22 mouse cellular contexts compared by ENCODE assay signal in the genomic region with DNA sequence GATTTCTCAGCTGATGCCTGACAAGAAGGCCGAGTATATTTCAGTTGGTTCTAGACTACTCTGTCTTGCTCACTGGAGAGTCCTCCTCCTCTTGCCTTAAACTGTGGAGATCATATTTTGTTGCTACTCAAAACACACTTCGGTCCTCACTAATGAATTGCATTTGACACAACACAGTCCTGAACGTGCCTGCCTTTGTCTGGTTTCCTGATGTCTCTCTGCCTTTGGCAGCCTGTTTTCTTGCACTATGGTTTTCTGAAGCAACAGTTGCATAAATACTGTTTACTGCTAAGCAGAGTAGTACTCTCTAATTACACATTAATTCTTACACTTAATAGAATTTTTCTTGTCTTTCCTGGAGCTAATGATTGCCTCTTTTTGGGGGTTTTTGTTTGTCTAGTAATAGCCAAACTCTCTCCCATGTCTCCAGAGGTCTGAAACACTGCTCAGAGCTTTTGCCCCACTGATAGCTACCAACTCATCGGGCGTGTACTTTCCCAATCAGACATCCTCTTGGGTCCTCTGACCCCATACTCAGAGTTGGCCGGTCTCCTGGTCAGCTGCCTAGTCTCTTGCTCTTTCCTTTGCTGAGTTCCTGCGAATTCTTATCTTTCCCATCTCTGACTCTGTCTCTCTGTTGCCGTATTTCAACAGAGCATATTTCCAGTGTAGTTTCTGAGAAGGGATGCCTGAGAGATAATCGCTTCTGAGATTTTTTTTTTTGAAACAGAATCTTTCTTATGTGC. TPM values are rescaled to one million over a fixed set of nuclear protein-coding genes. Genes with fewer than 3 reads are reported as not detected.
A peak's percentile ranks its signal among the peaks of the same experiment; 100 is the strongest.
DNase-seq lines count a peak whose midpoint lies in the region; ATAC-seq and TF ChIP-seq lines count a peak whose summit lies in the region.
"Had no signal": no experiment of that assay in that cellular context is flagged by ENCODE, and none has a peak within 500 bp of the region (broad histone marks: within the 10 kb centered on the region; RNA-seq: fewer than 3 reads in every experiment).

No protein-coding gene starts in this region.

- no peak overlapping the region for H3K27ac ChIP-seq in liver, adult 2 months (replicated peaks; ENCODE audit: insufficient read depth, low read depth, low read length)
- H3K27ac ChIP-seq in liver, embryonic 11.5 days (ENCODE audit: low read depth, low read length), result no peak overlapping the region
- H3K27ac ChIP-seq in lung, postnatal 0 days (ENCODE audit: low read length), result no peak overlapping the region
- H3K27ac ChIP-seq in embryonic facial prominence, embryonic 10.5 days (replicated peaks), result no peak overlapping the region
- H3K27ac ChIP-seq: embryonic facial prominence, embryonic 12.5 days; forebrain, embryonic 13.5 days; forebrain, embryonic 15.5 days had no signal

- peak; percentile 49 for DNase-seq in liver, adult 2 months (ENCODE audit: extremely low read depth, low read depth, low spot score)
- no peak for DNase-seq in liver, embryonic 11.5 days (ENCODE audit: low spot score)
- peak; percentile 79 for DNase-seq in lung, postnatal 0 days (ENCODE audit: low spot score)
- DNase-seq in lung, postnatal 25 days (ENCODE audit: low spot score), result no peak
- DNase-seq in adipocyte (ENCODE audit: low spot score), result peak; percentile 94
- no peak for DNase-seq in embryonic facial prominence, embryonic 10.5 days (ENCODE audit: low spot score)
- DNase-seq: cerebellum, adult 11 months; cerebellum, adult 18-20 months; cerebellum, adult 8-10 months; cerebellum, adult 9-11 months; cerebellum, postnatal 14 days; cerebellum, postnatal 36 days; embryo, embryonic 11 days; forebrain, postnatal 0 days had no signal

- no peak for TF ChIP-seq POLR2A in liver, adult 2 months (IDR thresholded peaks at IDR 0.05; ENCODE audit: extremely low read depth, insufficient read depth, low read length)

- no peak for TF ChIP-seq CTCF in liver, adult 2 months (IDR thresholded peaks at IDR 0.05; ENCODE audit: low read depth, low read length)
- no peak for TF ChIP-seq CTCF in lung, postnatal 0 days (IDR thresholded peaks at IDR 0.05)

- H3K9me3 ChIP-seq in liver, embryonic 11.5 days (ENCODE audit: control insufficient read depth, low read length), result no peaks in the 10 kb centered on the region
- H3K9me3 ChIP-seq in lung, postnatal 0 days (ENCODE audit: low read length), result no peaks in the 10 kb centered on the region
- no peaks in the 10 kb centered on the region for H3K9me3 ChIP-seq in embryonic facial prominence, embryonic 10.5 days
- H3K9me3 ChIP-seq: embryonic facial prominence, embryonic 12.5 days; forebrain, embryonic 13.5 days; forebrain, embryonic 15.5 days had no signal

- H3K9ac ChIP-seq in liver, adult 2 months (ENCODE audit: low read depth, low read length), result no peak overlapping the region
- no peak overlapping the region for H3K9ac ChIP-seq in liver, embryonic 11.5 days (ENCODE audit: low read depth, low read length)
- H3K9ac ChIP-seq in lung, postnatal 0 days (replicated peaks; ENCODE audit: low read depth), result no peak overlapping the region
- H3K9ac ChIP-seq: embryonic facial prominence, embryonic 12.5 days; forebrain, embryonic 13.5 days; forebrain, embryonic 15.5 days; forebrain, postnatal 0 days had no signal

- ATAC-seq in liver, embryonic 11.5 days (replicated peaks; ENCODE audit: low FRiP score), result no peak
- peak; percentile 80 for ATAC-seq in lung, postnatal 0 days
- ATAC-seq: activated CD4-positive, CD25-positive, alpha-beta regulatory T cell, adult 4 months; forebrain, embryonic 13.5 days; forebrain, embryonic 15.5 days; forebrain, postnatal 0 days; Patski had no signal

- peaks cover 4% of the 10 kb centered on the region for H3K4me1 ChIP-seq in liver, adult 2 months (ENCODE audit: control insufficient read depth, insufficient read depth, low read length)
- no peaks in the 10 kb centered on the region for H3K4me1 ChIP-seq in liver, embryonic 11.5 days (replicated peaks; ENCODE audit: control insufficient read depth, insufficient read depth, low read length)
- H3K4me1 ChIP-seq in lung, postnatal 0 days (ENCODE audit: insufficient read depth, low read depth, low read length), result no peaks in the 10 kb centered on the region
- no peaks in the 10 kb centered on the region for H3K4me1 ChIP-seq in embryonic facial prominence, embryonic 10.5 days
- H3K4me1 ChIP-seq: embryonic facial prominence, embryonic 12.5 days had no signal

- no peaks in the 10 kb centered on the region for H3K36me3 ChIP-seq in liver, adult 2 months (ENCODE audit: control insufficient read depth, insufficient read depth, low read length)
- no peaks in the 10 kb centered on the region for H3K36me3 ChIP-seq in liver, embryonic 11.5 days (ENCODE audit: control insufficient read depth, insufficient read depth, low read length)
- H3K36me3 ChIP-seq in lung, postnatal 0 days (ENCODE audit: insufficient read depth, low read length), result no peaks in the 10 kb centered on the region
- no peaks in the 10 kb centered on the region for H3K36me3 ChIP-seq in embryonic facial prominence, embryonic 10.5 days (replicated peaks)
- H3K36me3 ChIP-seq: embryonic facial prominence, embryonic 12.5 days; forebrain, embryonic 15.5 days had no signal

- H3K27me3 ChIP-seq in liver, adult 2 months (ENCODE audit: control insufficient read depth, insufficient read depth, low read length), result no peaks in the 10 kb centered on the region
- no peaks in the 10 kb centered on the region for H3K27me3 ChIP-seq in liver, embryonic 11.5 days (replicated peaks; ENCODE audit: control insufficient read depth, insufficient read depth, low read length)
- H3K27me3 ChIP-seq in lung, postnatal 0 days (replicated peaks; ENCODE audit: insufficient read depth, low read length), result no peaks in the 10 kb centered on the region
- no peaks in the 10 kb centered on the region for H3K27me3 ChIP-seq in embryonic facial prominence, embryonic 10.5 days (replicated peaks; ENCODE audit: low read depth, poor library complexity, severe bottlenecking)
- H3K27me3 ChIP-seq: embryonic facial prominence, embryonic 12.5 days; forebrain, embryonic 13.5 days; forebrain, embryonic 15.5 days; Patski had no signal

- H3K4me2 ChIP-seq in liver, embryonic 11.5 days, result no peak overlapping the region
- no peak overlapping the region for H3K4me2 ChIP-seq in lung, postnatal 0 days (replicated peaks; ENCODE audit: low read depth, low read length)
- H3K4me2 ChIP-seq: embryonic facial prominence, embryonic 12.5 days; forebrain, embryonic 13.5 days; forebrain, embryonic 15.5 days had no signal

- no peaks in the 10 kb centered on the region for H3K79me2 ChIP-seq in liver, adult 2 months (ENCODE audit: control insufficient read depth, insufficient read depth, low read length)

- WGBS in liver, adult 2 months, result 48% methylated on average over 9 of the region's 9 CpGs
- 73% methylated on average over 9 of the region's 9 CpGs for WGBS in liver, embryonic 11.5 days
- WGBS in lung, postnatal 0 days, result 64% methylated on average over 9 of the region's 9 CpGs
- 83% methylated on average over 9 of the region's 9 CpGs for WGBS in embryonic facial prominence, embryonic 10.5 days

- H3K4me3 ChIP-seq in liver, adult 2 months (ENCODE audit: insufficient read depth, low read depth, low read length), result no peak overlapping the region
- no peak overlapping the region for H3K4me3 ChIP-seq in liver, embryonic 11.5 days (ENCODE audit: low read depth, low read length)
- H3K4me3 ChIP-seq in lung, postnatal 0 days (ENCODE audit: low read depth, low read length), result no peak overlapping the region
- no peak overlapping the region for H3K4me3 ChIP-seq in embryonic facial prominence, embryonic 10.5 days
- H3K4me3 ChIP-seq: embryonic facial prominence, embryonic 12.5 days; forebrain, embryonic 13.5 days; forebrain, embryonic 15.5 days had no signal

- TF ChIP-seq EP300 in lung, postnatal 0 days (IDR thresholded peaks at IDR 0.05), result no peak

RNA-seq across cellular contexts. Expression of a gene that starts 18.4 kb away (rescaled TPM):
- total RNA-seq in liver, adult 2 months (2014; rRNA removed), result 38.2 and 125 TPM in 2 replicates
- 1.6 and 3.9 TPM in 2 replicates for polyA plus RNA-seq in liver, adult 2 months (2012; rRNA removed)
- polyA plus RNA-seq in liver, embryonic 11.5 days (2014; fragmentation: Nextera tagmentation; extraction: Ambion mirVana), result 0.94 and 1.3 TPM in 2 replicates
- 3.8 and 8.4 TPM in 2 replicates for polyA plus RNA-seq in lung, postnatal 0 days (2015; fragmentation: Nextera tagmentation; extraction: Ambion mirVana)
- 7.9 and 9.5 TPM in 2 replicates for polyA plus RNA-seq in embryonic facial prominence, embryonic 10.5 days (2016; fragmentation: Nextera tagmentation; extraction: Ambion mirVana)
- total RNA-seq: common myeloid progenitor, adult 5-6 weeks; MEL had no signal

RNA-seq across cellular contexts. Expression of a gene that starts 27.5 kb away (rescaled TPM):
- 3.7 and 5.1 TPM in 2 replicates for total RNA-seq in liver, adult 2 months (2014; rRNA removed)
- 0.57 and 0.72 TPM in 2 replicates for polyA plus RNA-seq in liver, adult 2 months (2012; rRNA removed)
- polyA plus RNA-seq in liver, embryonic 11.5 days (2014; fragmentation: Nextera tagmentation; extraction: Ambion mirVana), result 5.4 and 7.2 TPM in 2 replicates
- polyA plus RNA-seq in lung, postnatal 0 days (2015; fragmentation: Nextera tagmentation; extraction: Ambion mirVana), result 13.1 and 16.6 TPM in 2 replicates
- polyA plus RNA-seq in embryonic facial prominence, embryonic 10.5 days (2016; fragmentation: Nextera tagmentation; extraction: Ambion mirVana), result 8.0 and 9.5 TPM in 2 replicates
- total RNA-seq: ES-E14 had no signal

Comparison
In these comparisons a context has a peak if more than half of its experiments do, and no peak if none do; other contexts are left out.
1. DNase-seq: peak in liver, adult 2 months (single experiment), lung, postnatal 0 days (single experiment) and adipocyte (single experiment); none in liver, embryonic 11.5 days (single experiment), lung, postnatal 25 days (single experiment) and embryonic facial prominence, embryonic 10.5 days (single experiment).